Mouse (Mus musculus) stomach, postnatal 0 days (tissue): ENCODE measurements around the gene Tomm40l. TPM values are rescaled to one million over a fixed set of nuclear protein-coding genes. Genes with fewer than 3 reads are reported as not detected.

Source experiments
- ATAC-seq: fragments of 200-750 bp; cut with Nextera tagmentation; 2 replicates; pipeline ENCODE4 v1.8.0; 2017; ENCODE audit not compliant: low FRiP score, low TSS enrichment
- DNase-seq: peaks from one replicate; pipeline ENCODE4 v3.0.0-alpha.2; 2016; ENCODE audit warnings: low spot score
- H3K27ac ChIP-seq: fragments of 300-500 bp; sonication (generic); replicated peaks from 2 replicates; pipeline ENCODE4 v1.5.1; 2014; ENCODE audit warnings: mild to moderate bottlenecking, control low read depth
- H3K27me3 ChIP-seq: fragments of 300-500 bp; sonication (generic); 2 replicates; pipeline ENCODE4 v1.6.1; 2014; ENCODE audit warnings: low read length; ENCODE audit not compliant: control insufficient read depth, insufficient read depth
- H3K36me3 ChIP-seq: fragments of 300-500 bp; sonication (generic); 2 replicates; pipeline ENCODE4 v1.6.1; 2014; ENCODE audit warnings: low read length, mixed read lengths; ENCODE audit not compliant: control insufficient read depth, insufficient read depth
- H3K4me1 ChIP-seq: fragments of 300-500 bp; sonication (generic); replicated peaks from 2 replicates; pipeline ENCODE4 v1.6.1; 2014; ENCODE audit warnings: antibody characterized with exemption; ENCODE audit not compliant: control insufficient read depth, insufficient read depth
- H3K4me2 ChIP-seq: fragments of 300-500 bp; sonication (generic); replicated peaks from 2 replicates; pipeline ENCODE4 v1.6.1; 2014; ENCODE audit warnings: low read depth, mild to moderate bottlenecking, control low read depth, moderate library complexity
- H3K4me3 ChIP-seq: fragments of 300-500 bp; sonication (generic); 2 replicates; pipeline ENCODE4 v1.5.1; 2014; ENCODE audit warnings: low read depth, low read length, control low read depth
- H3K9ac ChIP-seq: fragments of 300-500 bp; sonication (generic); 2 replicates; pipeline ENCODE4 v1.6.1; 2014; ENCODE audit warnings: mild to moderate bottlenecking, low read length, control low read depth, mixed read lengths
- H3K9me3 ChIP-seq: fragments of 300-500 bp; sonication (generic); 2 replicates; pipeline ENCODE4 v1.6.1; 2016; ENCODE audit warnings: low read length; ENCODE audit not compliant: control insufficient read depth
- CTCF ChIP-seq: IDR thresholded peaks from 2 replicates; pipeline ENCODE4 v1.5.1; 2016; ENCODE audit warnings: antibody characterized with exemption, low read depth, mild to moderate bottlenecking, moderate library complexity
- EP300 ChIP-seq: optimal IDR thresholded peaks from 2 replicates; pipeline ENCODE3; 2016; ENCODE audit warnings: antibody characterized with exemption
- WGBS: fragments of 180-500 bp; shearing (Covaris S2); extraction: QIAGEN DNeasy Blood & Tissue Kit; methylation state at CpG from one replicate; pipeline ENCODE4 v1.1.7; 2014; 5-methylcytosine and 5-hydroxymethylcytosine counted together
- polyA plus RNA-seq: library from polyadenylated mRNA; unstranded; fragments of >200 nt; fragmentation: Nextera tagmentation; extraction: Ambion mirVana; gene quantifications from 2 replicates; pipeline ENCODE4 v1.2.1, GENCODE M21; 2015

The Tomm40l gene
- polyA plus RNA-seq, 1 experiment from 2014 or later: 19.6 TPM

GRCm38 (mm10) chr1:171183025-171183424 lies 39.3 kb downstream of the Tomm40l start:
- Histone ChIP-seq H3K4me1 (no peaks in the 10 kb centered on the region), H3K36me3 (no peaks in the 10 kb centered on the region), H3K4me3 (no peak overlapping the region), H3K9ac (no peak overlapping the region), H3K9me3 (no peaks in the 10 kb centered on the region), H3K27me3 (no peaks in the 10 kb centered on the region), H3K4me2 (no peak overlapping the region), H3K27ac (no peak overlapping the region)
- no peak for TF ChIP-seq EP300
- no peak for TF ChIP-seq CTCF
- no peak for DNase-seq
- ATAC-seq: no peak
- 82% methylated on average over 3 of the region's 3 CpGs for WGBS

GRCm38 (mm10) chr1:171179487-171180171 lies 42.7 kb downstream of the Tomm40l start:
- Histone ChIP-seq H3K27me3 (no peaks in the 10 kb centered on the region), H3K9ac (no peak overlapping the region), H3K4me3 (no peak overlapping the region), H3K36me3 (no peaks in the 10 kb centered on the region), H3K4me1 (no peaks in the 10 kb centered on the region), H3K27ac (no peak overlapping the region), H3K9me3 (no peaks in the 10 kb centered on the region), H3K4me2 (no peak overlapping the region)
- DNase-seq (no peak), ATAC-seq (no peak)
- WGBS: 57% methylated on average over 5 of the region's 5 CpGs
- TF ChIP-seq CTCF (no peak), EP300 (no peak)

- no peaks in the 10 kb centered on the region for H3K36me3 ChIP-seq
- no peaks in the 10 kb centered on the region for H3K27me3 ChIP-seq
- H3K27ac ChIP-seq: no peak overlapping the region
- no peak overlapping the region for H3K4me2 ChIP-seq
- no peaks in the 10 kb centered on the region for H3K4me1 ChIP-seq
- ATAC-seq (no peak), DNase-seq (no peak)
- no peaks in the 10 kb centered on the region for H3K9me3 ChIP-seq
- WGBS: 94% methylated on average over 8 of the region's 8 CpGs
- TF ChIP-seq EP300 (no peak), CTCF (no peak)
- H3K9ac ChIP-seq: no peak overlapping the region
- no peak overlapping the region for H3K4me3 ChIP-seq
Measured at GRCm38 (mm10) chr1:171172779-171173178, 49.5 kb downstream of the Tomm40l start.

- DNase-seq (no peak), ATAC-seq (no peak)
- no peak overlapping the region for H3K4me3 ChIP-seq
- no peaks in the 10 kb centered on the region for H3K36me3 ChIP-seq
- 65% methylated on average over 3 of the region's 3 CpGs for WGBS
- no peak overlapping the region for H3K9ac ChIP-seq
- H3K9me3 ChIP-seq: no peaks in the 10 kb centered on the region
- no peaks in the 10 kb centered on the region for H3K4me1 ChIP-seq
- TF ChIP-seq EP300 (no peak), CTCF (no peak)
- H3K27me3 ChIP-seq: no peaks in the 10 kb centered on the region
- H3K27ac ChIP-seq: no peak overlapping the region
- H3K4me2 ChIP-seq: no peak overlapping the region
Measured at GRCm38 (mm10) chr1:171171138-171171537, 51.2 kb downstream of the Tomm40l start.

GRCm38 (mm10) chr1:171169913-171170312 lies 52.4 kb downstream of the Tomm40l start:
- WGBS: 26% methylated on average over 3 of the region's 3 CpGs
- H3K27ac ChIP-seq: no peak overlapping the region
- no peak for DNase-seq

GRCm38 (mm10) chr1:171168906-171169305 lies 53.4 kb downstream of the Tomm40l start:
- Histone ChIP-seq H3K27ac (no peak overlapping the region), H3K9me3 (no peaks in the 10 kb centered on the region), H3K4me3 (no peak overlapping the region), H3K4me2 (no peak overlapping the region), H3K9ac (no peak overlapping the region), H3K4me1 (no peaks in the 10 kb centered on the region), H3K27me3 (no peaks in the 10 kb centered on the region), H3K36me3 (no peaks in the 10 kb centered on the region)
- DNase-seq (no peak), ATAC-seq (no peak)
- TF ChIP-seq EP300 (no peak), CTCF (no peak)
- 84% methylated on average over 12 of the region's 12 CpGs for WGBS

More at GRCm38 (mm10) chr1:171169913-171170312, 52.4 kb downstream of the Tomm40l start:
- no peak for ATAC-seq
- H3K4me2 ChIP-seq: no peak overlapping the region
- H3K9ac ChIP-seq: no peak overlapping the region
- no peaks in the 10 kb centered on the region for H3K9me3 ChIP-seq
- no peaks in the 10 kb centered on the region for H3K27me3 ChIP-seq
- H3K4me1 ChIP-seq: no peaks in the 10 kb centered on the region
- TF ChIP-seq CTCF (no peak), EP300 (no peak)
- no peak overlapping the region for H3K4me3 ChIP-seq
- H3K36me3 ChIP-seq: no peaks in the 10 kb centered on the region

Other genes starting within 250 kb of the Tomm40l start
- 5.3 and 5.6 TPM in 2 replicates for gene Fcgr2b, start 246.0 kb downstream of the Tomm40l start, polyA plus RNA-seq
- gene Fcgr4, start 203.6 kb downstream of the Tomm40l start, polyA plus RNA-seq: 1.1 and 1.2 TPM in 2 replicates
- gene Fcgr3, start 157.6 kb downstream of the Tomm40l start, polyA plus RNA-seq: 17.9 and 21.0 TPM in 2 replicates
- 3.7 and 4.0 TPM in 2 replicates for gene Cfap126, start 108.6 kb downstream of the Tomm40l start, polyA plus RNA-seq
- gene Sdhc, start 71.9 kb downstream of the Tomm40l start, polyA plus RNA-seq: 238 and 277 TPM in 2 replicates
- gene Mpz, start 71.8 kb downstream of the Tomm40l start, polyA plus RNA-seq: 1.5 and 2.7 TPM in 2 replicates
- gene Pcp4l1, start 26.2 kb downstream of the Tomm40l start, polyA plus RNA-seq: 42.2 and 44.5 TPM in 2 replicates
- 0.19 and 0.25 TPM in 2 replicates for gene Nr1i3, start 8.5 kb downstream of the Tomm40l start, polyA plus RNA-seq
- gene Apoa2, start 2.5 kb upstream of the Tomm40l start, polyA plus RNA-seq: 26.3 and 49.4 TPM in 2 replicates
- gene Fcer1g, start 11.9 kb upstream of the Tomm40l start, polyA plus RNA-seq: 51.3 and 59.4 TPM in 2 replicates
- gene Adamts4, start 27.9 kb upstream of the Tomm40l start, polyA plus RNA-seq: 3.5 and 3.9 TPM in 2 replicates
- 210 and 218 TPM in 2 replicates for gene Ndufs2, start 28.9 kb upstream of the Tomm40l start, polyA plus RNA-seq
- 32.9 and 34.2 TPM in 2 replicates for gene B4galt3, start 47.8 kb upstream of the Tomm40l start, polyA plus RNA-seq
- 16.8 and 21.3 TPM in 2 replicates for gene Ppox, start 58.7 kb upstream of the Tomm40l start, polyA plus RNA-seq
- gene Usp21, start 65.5 kb upstream of the Tomm40l start, polyA plus RNA-seq: 25.0 and 26.4 TPM in 2 replicates
- 134 and 135 TPM in 2 replicates for gene Ufc1, start 72.5 kb upstream of the Tomm40l start, polyA plus RNA-seq
- 32.8 and 36.3 TPM in 2 replicates for gene Dedd, start 106.6 kb upstream of the Tomm40l start, polyA plus RNA-seq
- 41.7 and 41.8 TPM in 2 replicates for gene Nit1, start 123.1 kb upstream of the Tomm40l start, polyA plus RNA-seq
- 68.8 and 71.1 TPM in 2 replicates for gene Pfdn2, start 123.2 kb upstream of the Tomm40l start, polyA plus RNA-seq
- gene Klhdc9, start 138.3 kb upstream of the Tomm40l start, polyA plus RNA-seq: 0.86 and 1.2 TPM in 2 replicates
- gene Nectin4, start 147.6 kb upstream of the Tomm40l start, polyA plus RNA-seq: 45.5 and 48.2 TPM in 2 replicates
- 1.1 and 1.2 TPM in 2 replicates for gene Arhgap30, start 166.4 kb upstream of the Tomm40l start, polyA plus RNA-seq
- gene Usf1, start 188.8 kb upstream of the Tomm40l start, polyA plus RNA-seq: 39.1 and 41.6 TPM in 2 replicates
- 3.7 and 3.8 TPM in 2 replicates for gene Tstd1, start 196.4 kb upstream of the Tomm40l start, polyA plus RNA-seq
- 95.8 and 113 TPM in 2 replicates for gene F11r, start 215.0 kb upstream of the Tomm40l start, polyA plus RNA-seq